Mouse (Mus musculus): ENCODE data around the gene Pin4. TPM values are rescaled to one million over a fixed set of nuclear protein-coding genes. Genes with fewer than 3 reads are reported as not detected.
"Not testable (repeated sequence)": the region's sequence is repeated elsewhere in the genome, so short reads cannot be mapped to it uniquely, and the experiment has no call there.

Gene Pin4
- polyA plus RNA-seq, 1 experiment from 2014 or later = 65.1 TPM

DNA sequence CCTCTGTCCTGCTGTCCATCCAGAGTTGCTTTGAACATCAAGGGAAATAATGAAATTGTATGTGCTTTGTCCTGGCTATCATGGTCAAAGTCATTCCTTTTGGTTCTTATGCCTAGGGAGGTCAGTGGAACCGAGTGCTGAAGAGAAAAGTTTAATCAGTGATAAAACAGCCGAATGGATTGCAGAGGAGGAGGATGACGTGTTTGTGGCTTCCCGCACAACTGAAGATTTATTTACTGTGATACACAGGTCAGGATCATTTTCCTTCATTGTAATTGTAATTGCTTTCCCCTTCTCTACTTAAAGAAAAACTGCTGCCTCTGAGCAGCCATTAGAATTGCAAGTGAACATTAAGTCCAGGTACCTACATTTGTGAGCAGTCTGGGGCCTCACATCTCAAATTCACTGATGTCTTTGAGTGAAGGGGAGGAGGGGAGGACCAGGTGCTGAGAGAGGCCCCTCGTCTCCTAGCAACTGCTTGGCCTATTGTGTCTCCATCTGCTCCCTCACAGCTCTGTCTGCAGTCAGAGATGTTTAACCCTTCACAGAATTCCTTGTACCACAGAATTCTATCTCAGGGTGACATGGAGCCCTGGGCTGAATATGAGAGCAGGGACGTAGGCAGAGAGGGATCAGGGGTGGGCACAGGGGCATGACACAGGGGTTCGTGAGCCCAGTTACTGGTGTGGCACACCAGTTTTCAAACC, 37.5 kb upstream of the Pin4 start:
- Histone ChIP-seq H3K36me3 (ENCODE audit: insufficient read depth, low read length) (no peaks in the 10 kb centered on the region), H3K27ac (ENCODE audit: low read length) (peak overlapping the region; percentile 18; the same call in 1 of the 2 replicates), H3K4me3 (ENCODE audit: low read length) (no peak overlapping the region), H3K9ac (replicated peaks; ENCODE audit: low read length) (no peak overlapping the region), H3K27me3 (ENCODE audit: insufficient read depth, low read length) (peaks cover 3% of the 10 kb centered on the region; the same call in 1 of the 2 replicates), H3K4me1 (ENCODE audit: insufficient read depth, low read length) (peaks cover 13% of the 10 kb centered on the region; the same call in 1 of the 2 replicates), H3K4me2 (replicated peaks; ENCODE audit: low read depth, low read length) (no peak overlapping the region), H3K9me3 (ENCODE audit: low read length) (no peaks in the 10 kb centered on the region)
- whole genome bisulfite sequencing = 41% methylated on average over 7 of the region's 7 CpGs
- ATAC-seq (ENCODE audit: low FRiP score, low TSS enrichment) = peak; percentile 76; the same call in 1 of the 2 replicates

- Histone ChIP-seq H3K27ac (ENCODE audit: low read length) (peak overlapping the region; percentile 18; the same call in 1 of the 2 replicates), H3K9ac (replicated peaks; ENCODE audit: low read length) (no peak overlapping the region), H3K27me3 (ENCODE audit: insufficient read depth, low read length) (peaks cover 4% of the 10 kb centered on the region; the same call in 1 of the 2 replicates), H3K9me3 (ENCODE audit: low read length) (no peaks in the 10 kb centered on the region), H3K36me3 (ENCODE audit: insufficient read depth, low read length) (no peaks in the 10 kb centered on the region), H3K4me3 (ENCODE audit: low read length) (no peak overlapping the region), H3K4me2 (replicated peaks; ENCODE audit: low read depth, low read length) (no peak overlapping the region), H3K4me1 (ENCODE audit: insufficient read depth, low read length) (peaks cover 13% of the 10 kb centered on the region; the same call in 1 of the 2 replicates)
- ATAC-seq (ENCODE audit: low FRiP score, low TSS enrichment) = no peak
- 39% methylated on average over 5 of the region's 5 CpGs for WGBS
Measured at GRCm38 (mm10) chrX:102082340-102082739, 36.9 kb upstream of the Pin4 start.

GRCm38 (mm10) chrX:102085798-102086443, 33.3 kb upstream of the Pin4 start:
- Histone ChIP-seq H3K9me3 (ENCODE audit: low read length) (no peaks in the 10 kb centered on the region), H3K4me1 (ENCODE audit: insufficient read depth, low read length) (peaks cover 13% of the 10 kb centered on the region; the same call in 1 of the 2 replicates), H3K9ac (replicated peaks; ENCODE audit: low read length) (no peak overlapping the region), H3K4me3 (ENCODE audit: low read length) (no peak overlapping the region), H3K36me3 (ENCODE audit: insufficient read depth, low read length) (no peaks in the 10 kb centered on the region), H3K27me3 (ENCODE audit: insufficient read depth, low read length) (peaks cover 4% of the 10 kb centered on the region; the same call in 1 of the 2 replicates), H3K4me2 (replicated peaks; ENCODE audit: low read depth, low read length) (no peak overlapping the region), H3K27ac (ENCODE audit: low read length) (no peak overlapping the region)
- WGBS = 91% methylated on average over 8 of the region's 8 CpGs
- ATAC-seq (ENCODE audit: low FRiP score, low TSS enrichment) = peak; percentile 23; the same call in 1 of the 2 replicates

- Histone ChIP-seq H3K4me3 (ENCODE audit: low read length) (no peak overlapping the region), H3K9me3 (ENCODE audit: low read length) (no peaks in the 10 kb centered on the region), H3K9ac (replicated peaks; ENCODE audit: low read length) (no peak overlapping the region), H3K36me3 (ENCODE audit: insufficient read depth, low read length) (no peaks in the 10 kb centered on the region), H3K27ac (ENCODE audit: low read length) (no peak overlapping the region), H3K4me2 (replicated peaks; ENCODE audit: low read depth, low read length) (no peak overlapping the region), H3K4me1 (ENCODE audit: insufficient read depth, low read length) (no peaks in the 10 kb centered on the region), H3K27me3 (ENCODE audit: insufficient read depth, low read length) (peaks cover 10% of the 10 kb centered on the region; the same call in 1 of the 2 replicates)
- no peak for ATAC-seq (ENCODE audit: low FRiP score, low TSS enrichment)
- 55% methylated on average over 3 of the region's 3 CpGs for WGBS
Measured at GRCm38 (mm10) chrX:102090605-102091004, 28.6 kb upstream of the Pin4 start.

DNA sequence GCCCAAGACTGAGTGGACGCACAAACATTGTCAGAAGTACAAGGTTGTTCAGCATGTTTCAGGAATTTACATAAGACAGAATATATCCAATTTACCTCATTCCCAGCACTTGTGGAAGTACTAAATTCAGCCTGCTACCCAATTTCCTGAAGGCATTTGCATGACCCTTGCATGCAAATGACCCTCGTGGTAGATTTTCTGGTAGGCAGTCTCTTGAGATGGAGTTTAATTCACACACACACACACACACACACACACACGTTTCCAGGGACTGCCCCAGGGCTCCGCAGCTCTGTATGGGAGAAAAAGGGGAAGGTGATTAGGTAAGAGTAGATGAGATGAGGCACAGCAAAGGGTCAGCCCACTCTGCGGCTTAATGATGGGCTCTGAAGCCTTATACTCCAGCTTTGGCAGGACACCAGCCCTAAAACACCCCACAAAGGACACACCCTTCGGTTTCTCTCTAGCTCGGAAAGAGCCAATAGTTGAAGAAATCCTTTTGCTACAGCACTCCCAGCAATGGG, 24.8 kb upstream of the Pin4 start:
- no peak overlapping the region for H3K4me2 ChIP-seq (replicated peaks; ENCODE audit: low read depth, low read length)
- no peaks in the 10 kb centered on the region for H3K9me3 ChIP-seq (ENCODE audit: low read length)
- H3K4me3 ChIP-seq (ENCODE audit: low read length) = no peak overlapping the region
- H3K27me3 ChIP-seq (ENCODE audit: insufficient read depth, low read length) = peaks cover 6% of the 10 kb centered on the region; the same call in 1 of the 2 replicates
- no peaks in the 10 kb centered on the region for H3K4me1 ChIP-seq (ENCODE audit: insufficient read depth, low read length)
- no peak overlapping the region for H3K9ac ChIP-seq (replicated peaks; ENCODE audit: low read length)
- H3K36me3 ChIP-seq (ENCODE audit: insufficient read depth, low read length) = no peaks in the 10 kb centered on the region
- no peak for ATAC-seq (ENCODE audit: low FRiP score, low TSS enrichment)
- WGBS = 69% methylated on average over 7 of the region's 7 CpGs
- no peak overlapping the region for H3K27ac ChIP-seq (ENCODE audit: low read length)

- ATAC-seq (ENCODE audit: low FRiP score, low TSS enrichment) = no peak
- H3K9ac ChIP-seq (replicated peaks; ENCODE audit: low read length) = no peak overlapping the region
- no peaks in the 10 kb centered on the region for H3K36me3 ChIP-seq (ENCODE audit: insufficient read depth, low read length)
- WGBS = 61% methylated on average over 7 of the region's 7 CpGs
- no peak overlapping the region for H3K4me2 ChIP-seq (replicated peaks; ENCODE audit: low read depth, low read length)
- peaks cover 3% of the 10 kb centered on the region; the same call in 1 of the 2 replicates for H3K27me3 ChIP-seq (ENCODE audit: insufficient read depth, low read length)
- no peaks in the 10 kb centered on the region for H3K4me1 ChIP-seq (ENCODE audit: insufficient read depth, low read length)
- no peaks in the 10 kb centered on the region for H3K9me3 ChIP-seq (ENCODE audit: low read length)
- H3K4me3 ChIP-seq (ENCODE audit: low read length) = no peak overlapping the region
- no peak overlapping the region for H3K27ac ChIP-seq (ENCODE audit: low read length)
Measured at GRCm38 (mm10) chrX:102101886-102102285, 17.4 kb upstream of the Pin4 start.

GRCm38 (mm10) chrX:102103830-102104229, 15.4 kb upstream of the Pin4 start:
- H3K9ac ChIP-seq (replicated peaks; ENCODE audit: low read length); H3K36me3 ChIP-seq (ENCODE audit: insufficient read depth, low read length); ATAC-seq (ENCODE audit: low FRiP score, low TSS enrichment); H3K27ac ChIP-seq (ENCODE audit: low read length); H3K4me1 ChIP-seq (ENCODE audit: insufficient read depth, low read length); H3K27me3 ChIP-seq (ENCODE audit: insufficient read depth, low read length); H3K9me3 ChIP-seq (ENCODE audit: low read length); H3K4me3 ChIP-seq (ENCODE audit: low read length); H3K4me2 ChIP-seq (replicated peaks; ENCODE audit: low read depth, low read length): not testable (repeated sequence)
- 67% methylated on average over 2 of the region's 2 CpGs for WGBS

DNA sequence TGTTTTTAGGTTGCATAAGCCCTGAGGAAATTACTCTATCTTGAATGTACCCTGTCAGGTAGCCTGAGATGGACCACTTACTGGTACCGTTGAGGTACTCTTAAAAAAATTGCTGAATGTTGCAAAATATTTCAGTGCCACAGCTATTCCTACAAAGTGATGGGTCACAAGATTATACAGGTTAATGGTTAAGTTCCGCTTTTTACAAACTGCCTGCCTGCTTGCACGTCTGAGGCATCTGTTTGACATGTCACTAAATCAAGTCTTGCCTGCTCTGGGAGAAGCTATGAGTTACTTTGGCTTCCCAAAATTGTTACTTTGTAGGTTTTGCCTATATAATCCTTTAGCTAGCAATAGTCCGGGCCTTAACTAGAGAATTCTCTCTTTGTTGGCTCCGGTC, 9.9 kb upstream of the Pin4 start:
- WGBS = 70% methylated on average over 5 of the region's 5 CpGs
- H3K36me3 ChIP-seq (ENCODE audit: insufficient read depth, low read length); H3K27me3 ChIP-seq (ENCODE audit: insufficient read depth, low read length); H3K9me3 ChIP-seq (ENCODE audit: low read length); H3K27ac ChIP-seq (ENCODE audit: low read length); H3K4me2 ChIP-seq (replicated peaks; ENCODE audit: low read depth, low read length); ATAC-seq (ENCODE audit: low FRiP score, low TSS enrichment); H3K4me3 ChIP-seq (ENCODE audit: low read length); H3K9ac ChIP-seq (replicated peaks; ENCODE audit: low read length); H3K4me1 ChIP-seq (ENCODE audit: insufficient read depth, low read length): not testable (repeated sequence)

- H3K36me3 ChIP-seq (ENCODE audit: insufficient read depth, low read length) = no peaks in the 10 kb centered on the region
- no peak overlapping the region for H3K4me2 ChIP-seq (replicated peaks; ENCODE audit: low read depth, low read length)
- ATAC-seq (ENCODE audit: low FRiP score, low TSS enrichment) = no peak
- no peaks in the 10 kb centered on the region for H3K4me1 ChIP-seq (ENCODE audit: insufficient read depth, low read length)
- H3K27ac ChIP-seq (ENCODE audit: low read length) = no peak overlapping the region
- H3K4me3 ChIP-seq (ENCODE audit: low read length) = no peak overlapping the region
- 57% methylated on average over 4 of the region's 4 CpGs for WGBS
- H3K9ac ChIP-seq (replicated peaks; ENCODE audit: low read length) = no peak overlapping the region
- H3K27me3 ChIP-seq (ENCODE audit: insufficient read depth, low read length) = peaks cover 10% of the 10 kb centered on the region; the same call in 1 of the 2 replicates
- H3K9me3 ChIP-seq (ENCODE audit: low read length) = no peaks in the 10 kb centered on the region
Measured at GRCm38 (mm10) chrX:102115676-102116075, 3.6 kb upstream of the Pin4 start.

DNA sequence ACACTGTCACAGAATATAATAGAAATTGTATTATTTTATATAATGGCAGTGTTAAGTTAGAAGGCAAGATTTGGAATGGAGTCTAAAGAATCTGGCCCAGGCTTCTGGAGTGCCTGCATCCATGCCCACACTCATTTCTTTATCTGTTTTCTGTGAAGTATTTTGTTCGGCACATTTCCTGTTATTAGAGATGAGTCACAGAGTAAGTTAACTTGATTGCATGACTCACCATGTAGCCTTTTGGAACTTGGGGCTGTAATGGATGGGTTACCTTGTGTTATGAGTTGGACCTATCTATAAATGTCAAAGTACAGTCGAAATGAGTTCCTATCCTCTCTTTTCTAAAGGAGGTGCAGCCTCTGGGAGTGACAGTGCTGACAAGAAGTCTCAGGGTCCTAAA, 2.1 kb downstream of the Pin4 start:
- WGBS = 85% methylated on average over 2 of the region's 2 CpGs
- no peak overlapping the region for H3K4me2 ChIP-seq (replicated peaks; ENCODE audit: low read depth, low read length)
- no peak overlapping the region for H3K9ac ChIP-seq (replicated peaks; ENCODE audit: low read length)
- ATAC-seq (ENCODE audit: low FRiP score, low TSS enrichment) = no peak
- peaks cover 14% of the 10 kb centered on the region; the same call in 1 of the 2 replicates for H3K36me3 ChIP-seq (ENCODE audit: insufficient read depth, low read length)
- H3K4me1 ChIP-seq (ENCODE audit: insufficient read depth, low read length) = no peaks in the 10 kb centered on the region
- no peak overlapping the region for H3K27ac ChIP-seq (ENCODE audit: low read length)
- H3K4me3 ChIP-seq (ENCODE audit: low read length) = no peak overlapping the region
- H3K27me3 ChIP-seq (ENCODE audit: insufficient read depth, low read length) = peaks cover 4% of the 10 kb centered on the region; the same call in 1 of the 2 replicates
- no peaks in the 10 kb centered on the region for H3K9me3 ChIP-seq (ENCODE audit: low read length)

Measured in kidney, embryonic 16.5 days (tissue).